In genomic region chr4:82401450-82402061, GRCm38 (mm10) we compare ENCODE assay signal across 19 mouse cellular contexts.
DNase-seq lines count a peak whose midpoint lies in the region; ATAC-seq and TF ChIP-seq lines count a peak whose summit lies in the region.
"Had no signal": no experiment of that assay in that cellular context is flagged by ENCODE, and none has a peak within 500 bp of the region (broad histone marks: within the 10 kb centered on the region; RNA-seq: fewer than 3 reads in every experiment).

No protein-coding gene starts in this region.

- H3K4me1 ChIP-seq in kidney, embryonic 15.5 days, result peaks cover 43% of the 10 kb centered on the region
- peaks cover 9% of the 10 kb centered on the region for H3K4me1 ChIP-seq in ES-Bruce4 (ENCODE audit: control insufficient read depth, insufficient read depth, low read length)
- peaks cover 8% of the 10 kb centered on the region for H3K4me1 ChIP-seq in embryonic facial prominence, embryonic 11.5 days (ENCODE audit: control insufficient read depth, insufficient read depth, low read length)

- no peaks in the 10 kb centered on the region for H3K27me3 ChIP-seq in kidney, embryonic 15.5 days
- H3K27me3 ChIP-seq in ES-Bruce4 (ENCODE audit: control insufficient read depth, insufficient read depth, low read length, poor library complexity, severe bottlenecking), result no peaks in the 10 kb centered on the region
- no peaks in the 10 kb centered on the region for H3K27me3 ChIP-seq in embryonic facial prominence, embryonic 11.5 days (ENCODE audit: control insufficient read depth, insufficient read depth, low read length)
- H3K27me3 ChIP-seq: neural tube, embryonic 13.5 days had no signal

- TF ChIP-seq EP300 in ES-Bruce4 (IDR thresholded peaks at IDR 0.05; ENCODE audit: insufficient read depth, low read depth, low read length), result peak; percentile 76

- H3K4me3 ChIP-seq in gastrocnemius, adult 2 months, result no peak overlapping the region
- H3K4me3 ChIP-seq in kidney, embryonic 15.5 days (replicated peaks), result no peak overlapping the region
- H3K4me3 ChIP-seq in ES-Bruce4 (ENCODE audit: low read depth, low read length), result no peak overlapping the region
- H3K4me3 ChIP-seq in embryonic facial prominence, embryonic 11.5 days (ENCODE audit: low read depth, low read length), result no peak overlapping the region
- H3K4me3 ChIP-seq: neural tube, embryonic 13.5 days had no signal

- 49% methylated on average over 3 of the region's 3 CpGs for WGBS in kidney, embryonic 15.5 days
- 30% methylated on average over 3 of the region's 3 CpGs for WGBS in embryonic facial prominence, embryonic 11.5 days

- no peak overlapping the region for H3K4me2 ChIP-seq in kidney, embryonic 15.5 days
- no peak overlapping the region for H3K4me2 ChIP-seq in embryonic facial prominence, embryonic 11.5 days (ENCODE audit: low read depth, low read length)
- H3K4me2 ChIP-seq: neural tube, embryonic 13.5 days had no signal

- H3K9me3 ChIP-seq in kidney, embryonic 15.5 days (replicated peaks), result no peaks in the 10 kb centered on the region
- no peaks in the 10 kb centered on the region for H3K9me3 ChIP-seq in ES-Bruce4 (replicated peaks; ENCODE audit: control insufficient read depth, insufficient read depth, low read length, poor library complexity, severe bottlenecking)
- no peaks in the 10 kb centered on the region for H3K9me3 ChIP-seq in embryonic facial prominence, embryonic 11.5 days (replicated peaks; ENCODE audit: control insufficient read depth, low read length)
- H3K9me3 ChIP-seq: neural tube, embryonic 13.5 days had no signal

- H3K27ac ChIP-seq in gastrocnemius, adult 2 months, result peak overlapping the region; percentile 83
- peak overlapping the region; percentile 27; the same call in 1 of the 2 replicates for H3K27ac ChIP-seq in kidney, embryonic 15.5 days
- H3K27ac ChIP-seq in ES-Bruce4 (ENCODE audit: insufficient read depth, low read length), result peak overlapping the region; percentile 98
- no peak overlapping the region for H3K27ac ChIP-seq in embryonic facial prominence, embryonic 11.5 days (replicated peaks; ENCODE audit: low read depth, low read length)
- H3K27ac ChIP-seq: liver, embryonic 14.5 days had no signal

- H3K9ac ChIP-seq in kidney, embryonic 15.5 days, result no peak overlapping the region
- H3K9ac ChIP-seq in ES-Bruce4 (ENCODE audit: low read depth, poor library complexity, severe bottlenecking), result no peak overlapping the region
- no peak overlapping the region for H3K9ac ChIP-seq in embryonic facial prominence, embryonic 11.5 days (replicated peaks; ENCODE audit: low read length)
- H3K9ac ChIP-seq: liver, embryonic 14.5 days; neural tube, embryonic 13.5 days had no signal

- intact Hi-C loops in gastrocnemius, adult 2 months (cut with DNase I), result loop anchor here (5.0 kb wide), 1 partner anchor 101 kb away; no protein-coding TSS in a partner anchor

- TF ChIP-seq POLR2A in ES-Bruce4 (IDR thresholded peaks at IDR 0.05; ENCODE audit: insufficient read depth, low read length), result no peak

- no peak for ATAC-seq in kidney, embryonic 15.5 days (replicated peaks; ENCODE audit: low FRiP score)
- ATAC-seq in embryonic facial prominence, embryonic 11.5 days (replicated peaks; ENCODE audit: insufficient number of reproducible peaks, low FRiP score, low TSS enrichment, low read depth), result 0 out of 2 replicates have a peak, but pooled peaks have one; percentile 57
- ATAC-seq: forebrain, embryonic 16.5 days; hindbrain, embryonic 16.5 days had no signal

- no peaks in the 10 kb centered on the region for H3K36me3 ChIP-seq in kidney, embryonic 15.5 days
- no peaks in the 10 kb centered on the region for H3K36me3 ChIP-seq in ES-Bruce4 (ENCODE audit: control insufficient read depth, insufficient read depth, low read length, poor library complexity, severe bottlenecking)
- no peaks in the 10 kb centered on the region for H3K36me3 ChIP-seq in embryonic facial prominence, embryonic 11.5 days (replicated peaks; ENCODE audit: control insufficient read depth, insufficient read depth, low read depth, low read length)
- H3K36me3 ChIP-seq: G1E; neural tube, embryonic 13.5 days had no signal

- TF ChIP-seq CTCF in gastrocnemius, adult 2 months (IDR thresholded peaks at IDR 0.05), result no peak
- no peak for TF ChIP-seq CTCF in ES-Bruce4 (IDR thresholded peaks at IDR 0.05; ENCODE audit: low read depth, low read length)

- DNase-seq in gastrocnemius, adult 2 months, result no peak
- no peak for DNase-seq in gastrocnemius, adult 8-10 months (ENCODE audit: low spot score in 2 of 2)
- DNase-seq in kidney, adult 9 months, result no peak
- peak; percentile 69 for DNase-seq in embryonic facial prominence, embryonic 11.5 days (ENCODE audit: low spot score)
- DNase-seq in spleen, postnatal 14 days (ENCODE audit: low spot score in 2 of 2), result no peak
- no peak for DNase-seq in cerebellum, adult 8-10 months
- DNase-seq: adrenal gland, postnatal 10 days; cerebellum, postnatal 14 days; gastrocnemius, postnatal 10 days; kidney, adult 2 months; kidney, postnatal 4 days; thymus, postnatal 4 days had no signal
